Mouse (Mus musculus) heart, adult 2 months (tissue): ENCODE data around the gene Lrsam1.

Experiments used
- CTCF ChIP-seq: fragments of 200-600 bp; IDR thresholded peaks from 2 replicates; pipeline ENCODE4 v1.8.1; 2022; ENCODE audit warnings: antibody characterized with exemption, mild to moderate bottlenecking, moderate library complexity
- POLR2A ChIP-seq: fragments of 200-500 bp; IDR thresholded peaks from 2 replicates; pipeline ENCODE4 v1.6.1; 2011; ENCODE audit warnings: mild to moderate bottlenecking, low read depth, low read length, control low read depth; ENCODE audit not compliant: insufficient read depth

GRCm38 (mm10) chr2:32931730-32932129 lies 29.7 kb downstream of the Lrsam1 start:
- no peak for TF ChIP-seq CTCF
- no peak for TF ChIP-seq POLR2A
